Mouse (Mus musculus) bone marrow, adult 2 months (tissue): Measurements from ENCODE around the gene Bex1. TPM values are rescaled to one million over a fixed set of nuclear protein-coding genes. Genes with fewer than 3 reads are reported as not detected.
A peak's percentile ranks its signal among the peaks of the same experiment; 100 is the strongest.
"Not testable (repeated sequence)": the region's sequence is repeated elsewhere in the genome, so short reads cannot be mapped to it uniquely, and the experiment has no call there.

Experiments
- H3K27ac ChIP-seq: fragments of 200-500 bp; 2 replicates; pipeline ENCODE4 v1.5.1; 2012; ENCODE audit warnings: low read depth, mild to moderate bottlenecking, control low read depth, inconsistent platforms, low read length; ENCODE audit not compliant: control insufficient read depth, poor library complexity, insufficient read depth
- H3K4me1 ChIP-seq: fragments of 200-500 bp; 2 replicates; pipeline ENCODE4 v1.6.1; 2011; ENCODE audit warnings: low read length; ENCODE audit not compliant: control insufficient read depth, insufficient read depth
- H3K4me3 ChIP-seq: fragments of 200-500 bp; replicated peaks from 2 replicates; pipeline ENCODE3; 2011; ENCODE audit warnings: mild to moderate bottlenecking, low read depth, low read length, control low read depth; ENCODE audit not compliant: control insufficient read depth
- CTCF ChIP-seq: fragments of 200-500 bp; IDR thresholded peaks from 2 replicates; pipeline ENCODE4 v1.5.1; 2011; ENCODE audit warnings: low read length, control low read depth; ENCODE audit not compliant: control insufficient read depth, insufficient read depth
- POLR2A ChIP-seq: fragments of 200-500 bp; IDR thresholded peaks from 2 replicates; pipeline ENCODE4 v1.6.1; 2011; ENCODE audit warnings: low read depth, mild to moderate bottlenecking, control low read depth, low read length, borderline replicate concordance; ENCODE audit not compliant: control insufficient read depth
- WGBS: fragments of 180-500 bp; shearing (Covaris S2); methylation state at CpG from one replicate; pipeline ENCODE4 v1.1.7; 2018; 5-methylcytosine and 5-hydroxymethylcytosine counted together
- polyA plus RNA-seq: library from polyadenylated mRNA; stranded (reverse); fragments of >200 nt; gene quantifications from 2 replicates; pipeline ENCODE4 v1.2.4, GENCODE M21; 2011; ENCODE audit warnings: low replicate concordance; ENCODE audit not compliant: missing spikeins, insufficient read depth, insufficient read length

Bex1 gene
- polyA plus RNA-seq, result 47.6 TPM in 1 of 2 replicates, not detected in the other

- H3K4me1 ChIP-seq, H3K27ac ChIP-seq, H3K4me3 ChIP-seq: not testable (repeated sequence)
- WGBS, result 21% methylated on average over 13 of the region's 67 CpGs
These were observed at the start of gene Bex1, which contains the start of gene Tceal7 for GRCm38 (mm10) chrX:136214729-136215677. TSS of gene Bex1 (minus strand) at chrX:136215513. TSS of gene Tceal7 (plus strand) at chrX:136214779.

GRCm38 (mm10) chrX:136252023-136252729 is 36.9 kb upstream of the Bex1 start:
- WGBS, result 61% methylated on average over 6 of the region's 6 CpGs
- H3K4me1 ChIP-seq, result no peaks in the 10 kb centered on the region
- no peak overlapping the region for H3K27ac ChIP-seq
- no peak for TF ChIP-seq POLR2A
- no peak for TF ChIP-seq CTCF
- H3K4me3 ChIP-seq, result no peak overlapping the region

GRCm38 (mm10) chrX:136249671-136250070 is 34.4 kb upstream of the Bex1 start:
- WGBS, result 83% methylated on average over 7 of the region's 7 CpGs
- Histone ChIP-seq H3K4me1 (no peaks in the 10 kb centered on the region), H3K4me3 (no peak overlapping the region), H3K27ac (no peak overlapping the region)
- TF ChIP-seq POLR2A (no peak), CTCF (no peak)

- WGBS, result 73% methylated on average over 6 of the region's 6 CpGs
- H3K27ac ChIP-seq, result no peak overlapping the region
- no peak overlapping the region for H3K4me3 ChIP-seq
- TF ChIP-seq CTCF, result no peak
- TF ChIP-seq POLR2A, result no peak
- H3K4me1 ChIP-seq, result no peaks in the 10 kb centered on the region
These were observed 33.5 kb upstream of the Bex1 start for GRCm38 (mm10) chrX:136248811-136249210.

GRCm38 (mm10) chrX:136245521-136246071 is 30.3 kb upstream of the Bex1 start:
- TF ChIP-seq CTCF (no peak), POLR2A (no peak)
- Histone ChIP-seq H3K27ac (no peak overlapping the region), H3K4me3 (peak overlapping the region; percentile 65), H3K4me1 (no peaks in the 10 kb centered on the region)
- 16% methylated on average over 13 of the region's 15 CpGs for WGBS

GRCm38 (mm10) chrX:136244574-136245229 is 29.4 kb upstream of the Bex1 start, which contains the start of gene Tceal9:
TSS of gene Tceal9 (plus strand) at chrX:136245079.
- 13% methylated on average over 20 of the region's 20 CpGs for WGBS
- Histone ChIP-seq H3K27ac (no peak within 1 kb of the TSS), H3K4me3 (peak within 1 kb of the TSS; percentile 88), H3K4me1 (no peaks in the 10 kb centered on the region)
- TF ChIP-seq CTCF (no peak), POLR2A (no peak)

- Histone ChIP-seq H3K4me1 (no peaks in the 10 kb centered on the region), H3K4me3 (no peak overlapping the region), H3K27ac (no peak overlapping the region)
- 44% methylated on average over 2 of the region's 2 CpGs for WGBS
- TF ChIP-seq POLR2A, result no peak
- no peak for TF ChIP-seq CTCF
These were observed 27.9 kb upstream of the Bex1 start for GRCm38 (mm10) chrX:136243181-136243580.
